In genomic region chr1:64223779-64224687, GRCm38 (mm10) we compare ENCODE assay signal across 9 mouse cellular contexts.
A peak's percentile ranks its signal among the peaks of the same experiment; 100 is the strongest.
DNase-seq lines count a peak whose midpoint lies in the region; ATAC-seq and TF ChIP-seq lines count a peak whose summit lies in the region.
"Had no signal": no experiment of that assay in that cellular context is flagged by ENCODE, and none has a peak within 500 bp of the region (broad histone marks: within the 10 kb centered on the region; RNA-seq: fewer than 3 reads in every experiment).

No protein-coding gene starts in this region.

- TF ChIP-seq EP300 in stomach, postnatal 0 days (optimal IDR thresholded peaks at IDR 0.05), result no peak
- no peak for TF ChIP-seq EP300 in liver, postnatal 0 days (IDR thresholded peaks at IDR 0.05; ENCODE audit: low read depth)

- H3K27ac ChIP-seq in stomach, embryonic 15.5 days, result no peak overlapping the region; the same call in 1 of the 2 replicates
- no peak overlapping the region for H3K27ac ChIP-seq in stomach, postnatal 0 days (replicated peaks)
- no peak overlapping the region for H3K27ac ChIP-seq in liver, postnatal 0 days (ENCODE audit: low read depth)
- H3K27ac ChIP-seq: limb, embryonic 12.5 days had no signal

- H3K36me3 ChIP-seq in stomach, embryonic 15.5 days, result no peaks in the 10 kb centered on the region
- no peaks in the 10 kb centered on the region for H3K36me3 ChIP-seq in stomach, postnatal 0 days (ENCODE audit: control insufficient read depth, insufficient read depth, low read length)
- H3K36me3 ChIP-seq in liver, postnatal 0 days (replicated peaks; ENCODE audit: insufficient read depth, low read length), result no peaks in the 10 kb centered on the region
- H3K36me3 ChIP-seq: limb, embryonic 12.5 days had no signal

- DNase-seq in cerebellum, adult 11 months, result peak; percentile 13
- no peak for DNase-seq in stomach, postnatal 0 days (ENCODE audit: low spot score)
- DNase-seq in heart, postnatal 4 days, result peak; percentile 54
- DNase-seq in lung, postnatal 25 days (ENCODE audit: low spot score), result peak; percentile 14
- DNase-seq in c-Kit-positive CD71-positive TER-119-positive erythroid progenitor cells, embryonic 14.5 days (ENCODE audit: low spot score), result no peak
- DNase-seq in liver, postnatal 0 days, result no peak

- 0 out of 2 replicates have a peak overlapping the region, but pooled peaks have one; percentile 2 for H3K4me2 ChIP-seq in stomach, embryonic 15.5 days
- no peak overlapping the region for H3K4me2 ChIP-seq in stomach, postnatal 0 days (replicated peaks; ENCODE audit: low read depth)
- H3K4me2 ChIP-seq in liver, postnatal 0 days (ENCODE audit: low read depth, low read length), result no peak overlapping the region
- H3K4me2 ChIP-seq: limb, embryonic 12.5 days had no signal

- H3K9ac ChIP-seq in stomach, embryonic 15.5 days, result no peak overlapping the region
- H3K9ac ChIP-seq in stomach, postnatal 0 days (ENCODE audit: low read length), result no peak overlapping the region
- H3K9ac ChIP-seq in liver, postnatal 0 days (replicated peaks), result no peak overlapping the region
- H3K9ac ChIP-seq: limb, embryonic 12.5 days had no signal

- no peak overlapping the region for H3K4me3 ChIP-seq in stomach, embryonic 15.5 days (replicated peaks)
- H3K4me3 ChIP-seq in stomach, postnatal 0 days (ENCODE audit: low read depth, low read length), result no peak overlapping the region
- H3K4me3 ChIP-seq in liver, postnatal 0 days (ENCODE audit: low read depth, low read length), result no peak overlapping the region
- H3K4me3 ChIP-seq: limb, embryonic 12.5 days had no signal

- 69% methylated on average over 19 of the region's 19 CpGs for WGBS in stomach, embryonic 15.5 days
- WGBS in stomach, postnatal 0 days, result 63% methylated on average over 19 of the region's 19 CpGs
- WGBS in liver, postnatal 0 days (ENCODE audit: insufficient replicate concordance), result 76% methylated on average over 19 of the region's 19 CpGs

- ATAC-seq in cerebellum, adult (ENCODE audit: insufficient number of reproducible peaks, low FRiP score, low TSS enrichment), result no peak
- no peak for ATAC-seq in stomach, embryonic 15.5 days (ENCODE audit: insufficient read depth, low FRiP score, low read depth)
- no peak for ATAC-seq in stomach, postnatal 0 days (ENCODE audit: low FRiP score, low TSS enrichment)
- no peak for ATAC-seq in liver, postnatal 0 days

- peaks cover 17% of the 10 kb centered on the region; the same call in 1 of the 2 replicates for H3K4me1 ChIP-seq in stomach, embryonic 15.5 days
- H3K4me1 ChIP-seq in stomach, postnatal 0 days (replicated peaks; ENCODE audit: control insufficient read depth, insufficient read depth), result peaks cover 7% of the 10 kb centered on the region; the same call in 1 of the 2 replicates
- 0 out of 2 replicates have a peak, but pooled peaks cover 2% of the 10 kb centered on the region for H3K4me1 ChIP-seq in liver, postnatal 0 days (ENCODE audit: insufficient read depth)

- no peak for TF ChIP-seq CTCF in stomach, postnatal 0 days (IDR thresholded peaks at IDR 0.05; ENCODE audit: low read depth)
- no peak for TF ChIP-seq CTCF in liver, postnatal 0 days (IDR thresholded peaks at IDR 0.05; ENCODE audit: low read depth)

- H3K27me3 ChIP-seq in stomach, embryonic 15.5 days (replicated peaks), result no peaks in the 10 kb centered on the region
- no peaks in the 10 kb centered on the region for H3K27me3 ChIP-seq in stomach, postnatal 0 days (ENCODE audit: control insufficient read depth, insufficient read depth, low read length)
- no peaks in the 10 kb centered on the region for H3K27me3 ChIP-seq in liver, postnatal 0 days (ENCODE audit: insufficient read depth, low read length)
- H3K27me3 ChIP-seq: limb, embryonic 12.5 days had no signal

- H3K9me3 ChIP-seq in stomach, embryonic 15.5 days, result no peaks in the 10 kb centered on the region
- no peaks in the 10 kb centered on the region for H3K9me3 ChIP-seq in stomach, postnatal 0 days (ENCODE audit: control insufficient read depth, low read length)
- no peaks in the 10 kb centered on the region for H3K9me3 ChIP-seq in liver, postnatal 0 days (ENCODE audit: low read length)
- H3K9me3 ChIP-seq: limb, embryonic 12.5 days had no signal

Comparison
In these comparisons a context has a peak if more than half of its experiments do, and no peak if none do; other contexts are left out.
1. DNase-seq: peak in cerebellum, adult 11 months (single experiment), heart, postnatal 4 days (single experiment) and lung, postnatal 25 days (single experiment); none in stomach, postnatal 0 days (single experiment), c-Kit-positive CD71-positive TER-119-positive erythroid progenitor cells, embryonic 14.5 days (single experiment) and liver, postnatal 0 days (single experiment).